Mouse (Mus musculus): ENCODE data around the gene Fbxo44. TPM values are rescaled to one million over a fixed set of nuclear protein-coding genes. Genes with fewer than 3 reads are reported as not detected.
A peak's percentile ranks its signal among the peaks of the same experiment; 100 is the strongest.

The Fbxo44 gene
- polyA plus RNA-seq, 1 experiment from 2014 or later: 102 TPM

GRCm38 (mm10) chr4:148170842-148171241, 10.6 kb upstream of the Fbxo44 start:
- 0% methylated on average over 2 of the region's 2 CpGs for WGBS
- Histone ChIP-seq H3K4me2 (ENCODE audit: low read length) (no peak overlapping the region), H3K9ac (ENCODE audit: low read depth, low read length) (no peak overlapping the region), H3K36me3 (ENCODE audit: control insufficient read depth, insufficient read depth, low read length) (no peaks in the 10 kb centered on the region), H3K27ac (ENCODE audit: low read length) (no peak overlapping the region), H3K27me3 (ENCODE audit: control insufficient read depth, insufficient read depth, low read depth, low read length) (peaks cover 14% of the 10 kb centered on the region), H3K4me3 (ENCODE audit: low read depth, low read length) (no peak overlapping the region), H3K4me1 (ENCODE audit: control insufficient read depth, insufficient read depth, low read length) (peaks cover 27% of the 10 kb centered on the region), H3K9me3 (replicated peaks; ENCODE audit: control insufficient read depth, low read length, poor library complexity, severe bottlenecking) (no peaks in the 10 kb centered on the region)
- ATAC-seq: no peak

DNA sequence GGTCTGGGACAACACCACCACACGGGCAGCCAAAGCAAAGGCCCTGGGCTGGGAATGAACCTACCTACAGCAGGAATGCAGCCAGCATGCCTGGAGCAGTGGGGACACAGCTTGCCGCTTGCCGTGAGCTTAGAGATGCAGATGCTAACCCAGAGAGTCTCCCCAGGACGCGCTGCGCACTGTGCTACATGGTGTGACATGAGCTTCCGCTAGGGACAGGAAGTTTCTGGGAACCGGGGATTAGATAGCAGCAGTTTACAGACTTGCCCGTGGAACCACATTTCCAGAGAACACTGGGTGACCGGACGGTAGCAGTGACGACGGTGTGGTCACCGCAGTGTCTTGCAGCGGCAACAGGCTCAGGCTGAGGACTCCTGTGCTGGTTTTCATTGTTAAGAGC, 9.3 kb upstream of the Fbxo44 start:
- H3K9me3 ChIP-seq (replicated peaks; ENCODE audit: control insufficient read depth, low read length, poor library complexity, severe bottlenecking): no peaks in the 10 kb centered on the region
- no peak for ATAC-seq
- H3K27ac ChIP-seq (ENCODE audit: low read length): no peak overlapping the region
- WGBS: 22% methylated on average over 15 of the region's 15 CpGs
- H3K9ac ChIP-seq (ENCODE audit: low read depth, low read length): no peak overlapping the region
- H3K4me2 ChIP-seq (ENCODE audit: low read length): no peak overlapping the region
- peaks cover 27% of the 10 kb centered on the region for H3K27me3 ChIP-seq (ENCODE audit: control insufficient read depth, insufficient read depth, low read depth, low read length)
- peaks cover 24% of the 10 kb centered on the region for H3K4me1 ChIP-seq (ENCODE audit: control insufficient read depth, insufficient read depth, low read length)
- no peak overlapping the region for H3K4me3 ChIP-seq (ENCODE audit: low read depth, low read length)
- no peaks in the 10 kb centered on the region for H3K36me3 ChIP-seq (ENCODE audit: control insufficient read depth, insufficient read depth, low read length)

DNA sequence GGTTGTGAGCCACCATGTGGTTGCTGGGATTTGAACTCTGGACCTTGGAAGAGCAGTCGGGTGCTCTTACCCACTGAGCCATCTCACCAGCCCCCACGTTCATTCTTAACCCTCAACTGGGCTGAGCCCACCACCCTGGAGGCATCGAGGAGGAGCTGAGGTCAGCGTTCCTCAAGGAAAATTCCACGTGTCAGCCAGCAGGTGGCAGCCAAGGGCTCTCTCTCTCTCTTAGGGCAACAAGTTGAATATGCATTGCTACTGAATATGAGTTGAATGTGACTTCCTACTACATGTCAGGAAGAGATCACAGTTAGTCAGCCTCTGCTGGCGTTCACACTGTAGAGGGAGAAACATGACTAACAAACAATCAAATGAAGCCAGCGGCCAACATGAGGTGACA, 8.0 kb upstream of the Fbxo44 start:
- Histone ChIP-seq H3K4me3 (ENCODE audit: low read depth, low read length) (no peak overlapping the region), H3K4me1 (ENCODE audit: control insufficient read depth, insufficient read depth, low read length) (peaks cover 20% of the 10 kb centered on the region), H3K9ac (ENCODE audit: low read depth, low read length) (no peak overlapping the region), H3K27ac (ENCODE audit: low read length) (no peak overlapping the region), H3K9me3 (replicated peaks; ENCODE audit: control insufficient read depth, low read length, poor library complexity, severe bottlenecking) (no peaks in the 10 kb centered on the region), H3K4me2 (ENCODE audit: low read length) (no peak overlapping the region), H3K36me3 (ENCODE audit: control insufficient read depth, insufficient read depth, low read length) (no peaks in the 10 kb centered on the region), H3K27me3 (ENCODE audit: control insufficient read depth, insufficient read depth, low read depth, low read length) (peaks cover 36% of the 10 kb centered on the region)
- ATAC-seq: no peak
- WGBS: 22% methylated on average over 7 of the region's 7 CpGs

DNA sequence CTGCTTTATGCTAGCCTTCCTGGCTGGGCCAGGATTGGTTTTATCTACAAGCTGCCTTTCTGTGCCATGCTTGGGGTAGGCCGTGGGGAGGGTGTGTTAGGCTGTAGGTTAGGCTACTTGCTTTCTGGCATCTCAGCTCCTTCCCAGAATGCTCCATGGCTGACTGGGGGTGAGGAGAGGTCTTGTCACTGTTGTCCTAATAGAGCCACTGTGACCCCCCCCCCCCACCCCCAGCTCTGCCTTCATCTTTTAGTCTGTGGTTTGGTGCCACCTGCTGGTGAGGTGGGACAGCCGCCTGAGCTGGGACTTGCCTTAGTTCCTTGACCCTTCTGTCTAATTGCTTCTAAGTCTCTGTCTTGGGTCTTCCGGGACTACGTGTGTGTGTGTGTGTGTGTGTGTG, 6.7 kb upstream of the Fbxo44 start:
- H3K4me1 ChIP-seq (ENCODE audit: control insufficient read depth, insufficient read depth, low read length): peaks cover 17% of the 10 kb centered on the region
- WGBS: 19% methylated on average over 3 of the region's 4 CpGs
- H3K36me3 ChIP-seq (ENCODE audit: control insufficient read depth, insufficient read depth, low read length): no peaks in the 10 kb centered on the region
- H3K27me3 ChIP-seq (ENCODE audit: control insufficient read depth, insufficient read depth, low read depth, low read length): peaks cover 39% of the 10 kb centered on the region
- no peak for ATAC-seq
- peak overlapping the region; percentile 5; the same call in 1 of the 2 replicates for H3K4me2 ChIP-seq (ENCODE audit: low read length)
- peak overlapping the region; percentile 17 for H3K27ac ChIP-seq (ENCODE audit: low read length)
- H3K4me3 ChIP-seq (ENCODE audit: low read depth, low read length): no peak overlapping the region
- H3K9me3 ChIP-seq (replicated peaks; ENCODE audit: control insufficient read depth, low read length, poor library complexity, severe bottlenecking): no peaks in the 10 kb centered on the region
- no peak overlapping the region for H3K9ac ChIP-seq (ENCODE audit: low read depth, low read length)

DNA sequence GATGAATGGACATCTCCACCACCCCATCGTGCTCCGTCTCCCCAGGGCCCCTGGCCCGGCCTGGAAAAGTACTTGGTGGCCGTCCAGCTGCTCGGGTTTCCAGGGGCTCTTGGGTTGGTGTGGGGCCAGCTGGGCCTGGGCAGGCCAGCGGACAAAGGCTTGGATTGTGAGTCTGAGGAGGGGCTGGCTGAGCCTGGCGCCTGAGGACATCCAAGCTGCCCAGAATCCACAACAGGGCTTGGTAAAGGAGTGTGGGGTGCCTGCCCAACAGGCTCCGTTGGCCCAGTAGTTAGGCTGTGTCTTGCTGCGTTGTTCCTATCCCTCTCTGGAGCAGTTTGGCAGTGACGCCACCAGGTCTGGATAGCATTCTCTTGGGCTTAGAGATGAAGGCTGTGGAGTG, 6.1 kb upstream of the Fbxo44 start:
- Histone ChIP-seq H3K27me3 (ENCODE audit: control insufficient read depth, insufficient read depth, low read depth, low read length) (peaks cover 45% of the 10 kb centered on the region), H3K9ac (ENCODE audit: low read depth, low read length) (peak overlapping the region; percentile 31; the same call in 1 of the 2 replicates), H3K4me2 (ENCODE audit: low read length) (peak overlapping the region; percentile 5; the same call in 1 of the 2 replicates), H3K36me3 (ENCODE audit: control insufficient read depth, insufficient read depth, low read length) (no peaks in the 10 kb centered on the region), H3K4me3 (ENCODE audit: low read depth, low read length) (no peak overlapping the region), H3K27ac (ENCODE audit: low read length) (peak overlapping the region; percentile 17), H3K9me3 (replicated peaks; ENCODE audit: control insufficient read depth, low read length, poor library complexity, severe bottlenecking) (no peaks in the 10 kb centered on the region), H3K4me1 (ENCODE audit: control insufficient read depth, insufficient read depth, low read length) (peaks cover 17% of the 10 kb centered on the region)
- ATAC-seq: peak; percentile 59
- 6% methylated on average over 10 of the region's 10 CpGs for WGBS

DNA sequence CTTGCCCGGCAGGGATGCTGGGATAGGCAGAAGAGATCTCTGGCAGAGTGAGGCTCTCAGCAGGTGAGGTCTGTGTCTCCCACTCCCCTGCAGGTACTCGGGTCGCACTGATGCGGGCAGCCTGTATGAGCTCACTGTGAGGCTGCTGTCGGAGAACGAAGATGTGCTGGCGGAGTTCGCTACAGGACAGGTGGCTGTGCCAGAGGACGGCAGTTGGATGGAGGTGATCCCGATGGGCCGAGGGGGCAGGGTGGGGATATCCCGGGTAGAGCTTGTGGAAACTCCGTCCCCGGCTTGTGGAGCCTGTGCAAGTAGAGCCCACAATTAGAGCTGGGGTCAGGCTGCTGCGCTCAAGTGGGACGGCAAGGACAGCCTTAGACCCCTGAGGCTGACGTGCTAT, 5.3 kb upstream of the Fbxo44 start:
- no peak overlapping the region for H3K27ac ChIP-seq (ENCODE audit: low read length)
- no peaks in the 10 kb centered on the region for H3K36me3 ChIP-seq (ENCODE audit: control insufficient read depth, insufficient read depth, low read length)
- H3K4me1 ChIP-seq (ENCODE audit: control insufficient read depth, insufficient read depth, low read length): peaks cover 17% of the 10 kb centered on the region
- 10% methylated on average over 17 of the region's 17 CpGs for WGBS
- H3K4me3 ChIP-seq (ENCODE audit: low read depth, low read length): no peak overlapping the region
- H3K27me3 ChIP-seq (ENCODE audit: control insufficient read depth, insufficient read depth, low read depth, low read length): peaks cover 47% of the 10 kb centered on the region
- no peaks in the 10 kb centered on the region for H3K9me3 ChIP-seq (replicated peaks; ENCODE audit: control insufficient read depth, low read length, poor library complexity, severe bottlenecking)
- ATAC-seq: no peak
- no peak overlapping the region for H3K9ac ChIP-seq (ENCODE audit: low read depth, low read length)
- H3K4me2 ChIP-seq (ENCODE audit: low read length): no peak overlapping the region

DNA sequence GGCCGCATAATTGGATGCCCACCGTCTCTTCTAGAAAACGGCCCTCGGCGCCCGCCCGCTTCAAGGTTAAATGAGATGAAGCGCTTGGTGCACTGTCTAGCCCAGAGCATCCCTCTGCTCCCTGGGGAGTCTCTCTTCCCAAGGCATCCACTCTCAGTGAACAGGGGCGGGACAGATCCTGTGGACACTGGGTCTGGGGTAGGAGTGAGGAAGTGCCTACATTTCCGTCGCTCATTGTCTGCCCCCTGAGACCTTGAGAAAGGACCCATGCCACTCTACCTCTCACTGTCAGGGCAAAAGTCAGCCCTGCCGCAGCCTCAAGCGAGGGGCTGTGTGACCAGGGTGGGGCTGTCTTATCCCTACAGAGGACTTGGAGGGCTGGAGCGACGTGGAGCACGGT, 4.2 kb upstream of the Fbxo44 start:
- Histone ChIP-seq H3K9ac (ENCODE audit: low read depth, low read length) (peak overlapping the region; percentile 48; the same call in 1 of the 2 replicates), H3K4me1 (ENCODE audit: control insufficient read depth, insufficient read depth, low read length) (peaks cover 17% of the 10 kb centered on the region), H3K9me3 (replicated peaks; ENCODE audit: control insufficient read depth, low read length, poor library complexity, severe bottlenecking) (no peaks in the 10 kb centered on the region), H3K4me3 (ENCODE audit: low read depth, low read length) (peak overlapping the region; percentile 32), H3K36me3 (ENCODE audit: control insufficient read depth, insufficient read depth, low read length) (no peaks in the 10 kb centered on the region), H3K4me2 (ENCODE audit: low read length) (peak overlapping the region; percentile 60), H3K27ac (ENCODE audit: low read length) (no peak overlapping the region), H3K27me3 (ENCODE audit: control insufficient read depth, insufficient read depth, low read depth, low read length) (peaks cover 43% of the 10 kb centered on the region)
- under 1% methylated on average over 16 of the region's 16 CpGs for WGBS
- ATAC-seq: no peak

DNA sequence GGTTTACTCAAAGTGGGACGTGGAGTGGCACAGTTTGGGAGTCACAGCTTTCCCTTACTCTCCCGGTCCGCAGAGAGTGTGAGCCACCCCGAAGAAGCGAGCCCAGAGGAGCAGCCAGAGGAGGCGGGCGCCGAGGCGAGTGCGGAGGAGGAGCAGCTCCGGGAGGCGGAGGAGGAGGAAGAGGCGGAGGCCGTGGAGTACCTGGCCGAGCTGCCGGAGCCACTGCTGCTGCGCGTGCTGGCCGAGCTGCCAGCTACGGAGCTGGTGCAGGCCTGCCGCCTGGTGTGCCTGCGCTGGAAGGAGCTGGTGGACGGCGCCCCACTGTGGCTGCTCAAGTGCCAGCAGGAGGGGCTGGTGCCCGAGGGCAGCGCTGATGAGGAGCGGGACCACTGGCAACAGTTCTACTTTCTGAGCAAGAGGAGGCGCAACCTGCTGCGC, 3.7 kb upstream of the Fbxo44 start:
- H3K9ac ChIP-seq (ENCODE audit: low read depth, low read length): peak overlapping the region; percentile 48
- peak overlapping the region; percentile 60 for H3K4me2 ChIP-seq (ENCODE audit: low read length)
- H3K36me3 ChIP-seq (ENCODE audit: control insufficient read depth, insufficient read depth, low read length): no peaks in the 10 kb centered on the region
- H3K4me1 ChIP-seq (ENCODE audit: control insufficient read depth, insufficient read depth, low read length): peaks cover 17% of the 10 kb centered on the region
- no peak for ATAC-seq
- H3K27ac ChIP-seq (ENCODE audit: low read length): no peak overlapping the region
- H3K4me3 ChIP-seq (ENCODE audit: low read depth, low read length): peak overlapping the region; percentile 32
- H3K27me3 ChIP-seq (ENCODE audit: control insufficient read depth, insufficient read depth, low read depth, low read length): peaks cover 43% of the 10 kb centered on the region
- no peaks in the 10 kb centered on the region for H3K9me3 ChIP-seq (replicated peaks; ENCODE audit: control insufficient read depth, low read length, poor library complexity, severe bottlenecking)
- 0% methylated on average over 24 of the region's 29 CpGs for WGBS

GRCm38 (mm10) chr4:148159544-148160435, 492 bp downstream of the Fbxo44 start:
- Histone ChIP-seq H3K36me3 (ENCODE audit: control insufficient read depth, insufficient read depth, low read length) (peaks cover 11% of the 10 kb centered on the region), H3K4me3 (ENCODE audit: low read depth, low read length) (peak overlapping the region; percentile 81), H3K4me2 (ENCODE audit: low read length) (peak overlapping the region; percentile 87), H3K27ac (ENCODE audit: low read length) (peak overlapping the region; percentile 88), H3K9me3 (replicated peaks; ENCODE audit: control insufficient read depth, low read length, poor library complexity, severe bottlenecking) (no peaks in the 10 kb centered on the region), H3K9ac (ENCODE audit: low read depth, low read length) (peak overlapping the region; percentile 95), H3K27me3 (ENCODE audit: control insufficient read depth, insufficient read depth, low read depth, low read length) (peaks cover 26% of the 10 kb centered on the region), H3K4me1 (ENCODE audit: control insufficient read depth, insufficient read depth, low read length) (peaks cover 24% of the 10 kb centered on the region)
- peak; percentile 90 for ATAC-seq
- under 1% methylated on average over 52 of the region's 55 CpGs for WGBS
